ENCODE assay signal across 11 mouse cellular contexts in the genomic region with DNA sequence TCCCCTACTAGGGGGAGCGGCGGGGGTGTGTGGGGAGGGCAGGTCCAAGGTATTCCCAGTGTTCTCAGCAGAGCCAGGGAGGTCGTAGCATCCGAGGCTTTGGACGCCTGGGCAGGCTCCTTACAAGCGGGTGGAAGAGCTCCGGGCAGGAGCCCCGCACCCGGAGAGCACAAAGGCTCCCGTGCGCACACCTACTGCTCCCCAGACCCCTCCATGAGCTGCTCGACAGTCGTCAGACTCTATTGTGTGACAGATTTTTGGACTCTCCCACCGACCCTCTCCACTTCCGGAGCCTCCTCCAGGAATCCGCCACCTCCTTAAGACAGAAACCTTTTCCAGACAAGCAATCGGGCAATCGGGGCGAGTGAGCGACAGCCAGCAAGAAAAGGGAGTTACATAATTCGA. TPM values are rescaled to one million over a fixed set of nuclear protein-coding genes. Genes with fewer than 3 reads are reported as not detected.
DNase-seq lines count a peak whose midpoint lies in the region; ATAC-seq lines count a peak whose summit lies in the region.
"Had no signal": no experiment of that assay in that cellular context is flagged by ENCODE, and none has a peak within 500 bp of the region (broad histone marks: within the 10 kb centered on the region; RNA-seq: fewer than 3 reads in every experiment).

No protein-coding gene starts in this region.

- WGBS in lung, embryonic 16.5 days = 1% methylated on average over 20 of the region's 21 CpGs
- under 1% methylated on average over 21 of the region's 21 CpGs for WGBS in hindbrain, embryonic 16.5 days
- 0% methylated on average over 21 of the region's 21 CpGs for WGBS in neural tube, embryonic 11.5 days

- no peak overlapping the region for H3K4me2 ChIP-seq in lung, embryonic 16.5 days (ENCODE audit: low read depth, low read length)
- peak overlapping the region; percentile 31 for H3K4me2 ChIP-seq in hindbrain, embryonic 16.5 days (ENCODE audit: low read length)
- H3K4me2 ChIP-seq in neural tube, embryonic 11.5 days (ENCODE audit: low read depth) = peak overlapping the region; percentile 26; the same call in 1 of the 2 replicates
- H3K4me2 ChIP-seq: liver, embryonic 11.5 days; stomach, embryonic 15.5 days had no signal

- no peak overlapping the region for H3K9ac ChIP-seq in lung, embryonic 16.5 days (ENCODE audit: low read length)
- peak overlapping the region; percentile 43 for H3K9ac ChIP-seq in hindbrain, embryonic 16.5 days (ENCODE audit: low read depth, low read length)
- no peak overlapping the region for H3K9ac ChIP-seq in neural tube, embryonic 11.5 days (ENCODE audit: low read length)
- H3K9ac ChIP-seq: stomach, embryonic 15.5 days had no signal

- peak overlapping the region; percentile 8; the same call in 1 of the 2 replicates for H3K4me3 ChIP-seq in lung, embryonic 16.5 days (ENCODE audit: low read length)
- peak overlapping the region; percentile 27 for H3K4me3 ChIP-seq in hindbrain, embryonic 16.5 days (ENCODE audit: low read length)
- H3K4me3 ChIP-seq in neural tube, embryonic 11.5 days (ENCODE audit: low read depth, low read length) = peak overlapping the region; percentile 12
- H3K4me3 ChIP-seq: stomach, embryonic 15.5 days had no signal

- no peak for ATAC-seq in lung, embryonic 16.5 days (ENCODE audit: low read depth)
- ATAC-seq in hindbrain, embryonic 16.5 days = no peak
- no peak for ATAC-seq in neural tube, embryonic 11.5 days (ENCODE audit: insufficient read depth, low FRiP score, low TSS enrichment)
- no peak for ATAC-seq in activated CD4-positive, CD25-positive, alpha-beta regulatory T cell, adult 4 months

- peak; percentile 54 for DNase-seq in embryo, embryonic 10 days (ENCODE audit: low spot score)
- DNase-seq in embryo, embryonic 9.5 days (ENCODE audit: extremely low spot score) = no peak
- no peak for DNase-seq in lung, postnatal 14 days
- DNase-seq in neural tube, embryonic 11.5 days (ENCODE audit: low spot score) = peak; percentile 64
- no peak for DNase-seq in cerebellum, postnatal 36 days
- DNase-seq: right cerebral cortex, adult 18-20 months had no signal

- peaks cover 97% of the 10 kb centered on the region for H3K27me3 ChIP-seq in lung, embryonic 16.5 days (ENCODE audit: control insufficient read depth, insufficient read depth, low read depth, low read length)
- peaks cover 56% of the 10 kb centered on the region for H3K27me3 ChIP-seq in hindbrain, embryonic 16.5 days (replicated peaks; ENCODE audit: control insufficient read depth, insufficient read depth, low read length)
- H3K27me3 ChIP-seq in neural tube, embryonic 11.5 days (ENCODE audit: control insufficient read depth, insufficient read depth, low read length) = peaks cover 98% of the 10 kb centered on the region

- no peaks in the 10 kb centered on the region for H3K36me3 ChIP-seq in lung, embryonic 16.5 days (ENCODE audit: control insufficient read depth, insufficient read depth, low read length)
- H3K36me3 ChIP-seq in hindbrain, embryonic 16.5 days (ENCODE audit: control insufficient read depth, insufficient read depth, low read length) = no peaks in the 10 kb centered on the region
- no peaks in the 10 kb centered on the region for H3K36me3 ChIP-seq in neural tube, embryonic 11.5 days (ENCODE audit: control insufficient read depth, insufficient read depth, low read length)
- H3K36me3 ChIP-seq: stomach, embryonic 15.5 days had no signal

- H3K9me3 ChIP-seq in lung, embryonic 16.5 days (ENCODE audit: control insufficient read depth, low read length) = no peaks in the 10 kb centered on the region
- no peaks in the 10 kb centered on the region for H3K9me3 ChIP-seq in hindbrain, embryonic 16.5 days (ENCODE audit: control insufficient read depth, low read length)
- no peaks in the 10 kb centered on the region for H3K9me3 ChIP-seq in neural tube, embryonic 11.5 days (ENCODE audit: control insufficient read depth, low read length)
- H3K9me3 ChIP-seq: stomach, embryonic 15.5 days had no signal

- no peak overlapping the region for H3K27ac ChIP-seq in lung, embryonic 16.5 days (ENCODE audit: low read length)
- peak overlapping the region; percentile 55 for H3K27ac ChIP-seq in hindbrain, embryonic 16.5 days (ENCODE audit: low read depth, low read length)
- no peak overlapping the region for H3K27ac ChIP-seq in neural tube, embryonic 11.5 days (ENCODE audit: low read depth, low read length)
- H3K27ac ChIP-seq: stomach, embryonic 15.5 days had no signal

- H3K4me1 ChIP-seq in lung, embryonic 16.5 days (replicated peaks; ENCODE audit: control insufficient read depth, insufficient read depth, low read length) = peaks cover 23% of the 10 kb centered on the region
- peaks cover 10% of the 10 kb centered on the region for H3K4me1 ChIP-seq in hindbrain, embryonic 16.5 days (ENCODE audit: control insufficient read depth, insufficient read depth, low read depth, low read length)
- peaks cover 6% of the 10 kb centered on the region for H3K4me1 ChIP-seq in neural tube, embryonic 11.5 days (ENCODE audit: control insufficient read depth, insufficient read depth, low read length)

RNA-seq across cellular contexts. Expression of gene Lmx1b, which starts 4.2 kb away (rescaled TPM):
- polyA plus RNA-seq in lung, embryonic 16.5 days (2015; fragmentation: Nextera tagmentation; extraction: Ambion mirVana) = 0.05 TPM in 1 of 2 replicates, not detected in the other
- 3.3 and 3.5 TPM in 2 replicates for polyA plus RNA-seq in hindbrain, embryonic 16.5 days (2015; fragmentation: Nextera tagmentation; extraction: Ambion mirVana)
- 1.6 and 1.7 TPM in 2 replicates for polyA plus RNA-seq in neural tube, embryonic 11.5 days (2014; fragmentation: Nextera tagmentation; extraction: Ambion mirVana)
- polyA plus RNA-seq in activated CD4-positive, CD25-positive, alpha-beta regulatory T cell, adult 4 months (2017; shearing (Covaris generic)) = not detected

Comparison
In these comparisons a context has a peak if more than half of its experiments do, and no peak if none do; other contexts are left out.
1. DNase-seq: peak in embryo, embryonic 10 days (single experiment) and neural tube, embryonic 11.5 days (single experiment); none in embryo, embryonic 9.5 days (single experiment), lung, postnatal 14 days (single experiment) and cerebellum, postnatal 36 days (0 of 2).
2. Peak in every context shown above with its lines, with median percentiles within 50 percentile points of each other: H3K4me3 ChIP-seq.